Mouse (Mus musculus): ENCODE measurements around the gene Rnf141. TPM values are rescaled to one million over a fixed set of nuclear protein-coding genes. Genes with fewer than 3 reads are reported as not detected.

The Rnf141 gene
- polyA plus RNA-seq, 1 experiment from 2014 or later = 31.3 TPM

GRCm38 (mm10) chr7:110848371-110848770, 4.1 kb upstream of the Rnf141 start:
- Histone ChIP-seq H3K4me2 (ENCODE audit: low read depth) (no peak overlapping the region), H3K27me3 (ENCODE audit: control insufficient read depth, insufficient read depth, low read length) (no peaks in the 10 kb centered on the region), H3K27ac (ENCODE audit: low read depth, low read length) (no peak overlapping the region), H3K4me1 (ENCODE audit: control insufficient read depth, insufficient read depth, low read length) (peaks cover 1% of the 10 kb centered on the region; the same call in 1 of the 2 replicates), H3K9ac (ENCODE audit: low read length) (no peak overlapping the region), H3K36me3 (ENCODE audit: control insufficient read depth, insufficient read depth, low read length) (no peaks in the 10 kb centered on the region), H3K9me3 (ENCODE audit: control insufficient read depth, low read length) (no peaks in the 10 kb centered on the region), H3K4me3 (ENCODE audit: low read depth, low read length) (no peak overlapping the region)
- ATAC-seq (ENCODE audit: insufficient read depth, low FRiP score, low TSS enrichment) = no peak
- no peak for DNase-seq (ENCODE audit: low spot score)
- 100% methylated on average over 1 of the region's 1 CpGs for WGBS

- no peaks in the 10 kb centered on the region for H3K9me3 ChIP-seq (ENCODE audit: control insufficient read depth, low read length)
- no peak overlapping the region for H3K9ac ChIP-seq (ENCODE audit: low read length)
- peaks cover 3% of the 10 kb centered on the region; the same call in 1 of the 2 replicates for H3K4me1 ChIP-seq (ENCODE audit: control insufficient read depth, insufficient read depth, low read length)
- no peak overlapping the region for H3K4me3 ChIP-seq (ENCODE audit: low read depth, low read length)
- H3K27me3 ChIP-seq (ENCODE audit: control insufficient read depth, insufficient read depth, low read length) = no peaks in the 10 kb centered on the region
- no peak overlapping the region for H3K4me2 ChIP-seq (ENCODE audit: low read depth)
- WGBS = 84% methylated on average over 2 of the region's 2 CpGs
- no peaks in the 10 kb centered on the region for H3K36me3 ChIP-seq (ENCODE audit: control insufficient read depth, insufficient read depth, low read length)
- no peak overlapping the region for H3K27ac ChIP-seq (ENCODE audit: low read depth, low read length)
- no peak for ATAC-seq (ENCODE audit: insufficient read depth, low FRiP score, low TSS enrichment)
- DNase-seq (ENCODE audit: low spot score) = no peak
Observed at GRCm38 (mm10) chr7:110847321-110847720, 3.1 kb upstream of the Rnf141 start.

GRCm38 (mm10) chr7:110840332-110840731, 3.9 kb downstream of the Rnf141 start:
- DNase-seq (ENCODE audit: low spot score) = no peak
- H3K27me3 ChIP-seq (ENCODE audit: control insufficient read depth, insufficient read depth, low read length) = no peaks in the 10 kb centered on the region
- H3K9ac ChIP-seq (ENCODE audit: low read length) = no peak overlapping the region
- H3K9me3 ChIP-seq (ENCODE audit: control insufficient read depth, low read length) = no peaks in the 10 kb centered on the region
- peaks cover 3% of the 10 kb centered on the region; the same call in 1 of the 2 replicates for H3K4me1 ChIP-seq (ENCODE audit: control insufficient read depth, insufficient read depth, low read length)
- ATAC-seq (ENCODE audit: insufficient read depth, low FRiP score, low TSS enrichment) = no peak
- no peak overlapping the region for H3K27ac ChIP-seq (ENCODE audit: low read depth, low read length)
- no peak overlapping the region for H3K4me3 ChIP-seq (ENCODE audit: low read depth, low read length)
- no peak overlapping the region for H3K4me2 ChIP-seq (ENCODE audit: low read depth)
- no peaks in the 10 kb centered on the region for H3K36me3 ChIP-seq (ENCODE audit: control insufficient read depth, insufficient read depth, low read length)
- 81% methylated on average over 4 of the region's 4 CpGs for WGBS

GRCm38 (mm10) chr7:110834522-110834921, 9.7 kb downstream of the Rnf141 start:
- ATAC-seq (ENCODE audit: insufficient read depth, low FRiP score, low TSS enrichment) (no peak), DNase-seq (ENCODE audit: low spot score) (no peak)
- H3K4me1 ChIP-seq (ENCODE audit: control insufficient read depth, insufficient read depth, low read length) = no peaks in the 10 kb centered on the region
- peaks cover 3% of the 10 kb centered on the region; the same call in 1 of the 2 replicates for H3K36me3 ChIP-seq (ENCODE audit: control insufficient read depth, insufficient read depth, low read length)
- H3K27me3 ChIP-seq (ENCODE audit: control insufficient read depth, insufficient read depth, low read length) = no peaks in the 10 kb centered on the region
- H3K9ac ChIP-seq (ENCODE audit: low read length) = no peak overlapping the region
- no peak overlapping the region for H3K27ac ChIP-seq (ENCODE audit: low read depth, low read length)
- WGBS = 61% methylated on average over 3 of the region's 3 CpGs
- no peak overlapping the region for H3K4me2 ChIP-seq (ENCODE audit: low read depth)
- H3K4me3 ChIP-seq (ENCODE audit: low read depth, low read length) = no peak overlapping the region
- H3K9me3 ChIP-seq (ENCODE audit: control insufficient read depth, low read length) = no peaks in the 10 kb centered on the region

DNA sequence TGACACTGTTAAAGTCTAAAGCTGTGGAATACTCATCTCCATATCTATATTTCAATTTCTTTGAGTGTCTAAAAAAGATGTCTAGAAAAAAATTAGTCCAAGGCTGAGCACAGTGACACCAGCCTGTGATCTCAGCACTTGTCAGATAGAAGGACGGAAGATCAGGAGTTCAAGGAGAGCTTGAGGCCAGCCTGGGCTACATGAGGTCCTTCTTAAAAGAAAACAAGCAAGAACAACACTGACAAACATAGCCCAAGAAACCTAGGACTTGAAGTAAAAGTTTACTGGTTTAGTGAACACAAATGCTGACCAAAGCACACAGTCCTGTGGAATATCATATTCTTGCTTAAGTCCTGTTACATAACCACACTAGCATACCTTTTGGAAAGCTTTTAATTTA, 10.2 kb downstream of the Rnf141 start:
- Histone ChIP-seq H3K4me3 (ENCODE audit: low read depth, low read length) (no peak overlapping the region), H3K4me1 (ENCODE audit: control insufficient read depth, insufficient read depth, low read length) (no peaks in the 10 kb centered on the region), H3K9ac (ENCODE audit: low read length) (no peak overlapping the region), H3K27ac (ENCODE audit: low read depth, low read length) (no peak overlapping the region), H3K36me3 (ENCODE audit: control insufficient read depth, insufficient read depth, low read length) (peaks cover 3% of the 10 kb centered on the region; the same call in 1 of the 2 replicates), H3K27me3 (ENCODE audit: control insufficient read depth, insufficient read depth, low read length) (no peaks in the 10 kb centered on the region), H3K9me3 (ENCODE audit: control insufficient read depth, low read length) (no peaks in the 10 kb centered on the region), H3K4me2 (ENCODE audit: low read depth) (no peak overlapping the region)
- DNase-seq (ENCODE audit: low spot score) (no peak), ATAC-seq (ENCODE audit: insufficient read depth, low FRiP score, low TSS enrichment) (no peak)
- 92% methylated on average over 1 of the region's 1 CpGs for WGBS

GRCm38 (mm10) chr7:110833024-110833423, 11.2 kb downstream of the Rnf141 start:
- Histone ChIP-seq H3K36me3 (ENCODE audit: control insufficient read depth, insufficient read depth, low read length) (peaks cover 5% of the 10 kb centered on the region; the same call in 1 of the 2 replicates), H3K4me3 (ENCODE audit: low read depth, low read length) (no peak overlapping the region), H3K4me1 (ENCODE audit: control insufficient read depth, insufficient read depth, low read length) (no peaks in the 10 kb centered on the region), H3K27me3 (ENCODE audit: control insufficient read depth, insufficient read depth, low read length) (no peaks in the 10 kb centered on the region), H3K9ac (ENCODE audit: low read length) (no peak overlapping the region), H3K9me3 (ENCODE audit: control insufficient read depth, low read length) (no peaks in the 10 kb centered on the region), H3K4me2 (ENCODE audit: low read depth) (no peak overlapping the region), H3K27ac (ENCODE audit: low read depth, low read length) (no peak overlapping the region)
- ATAC-seq (ENCODE audit: insufficient read depth, low FRiP score, low TSS enrichment) (no peak), DNase-seq (ENCODE audit: low spot score) (no peak)
- 94% methylated on average over 1 of the region's 1 CpGs for WGBS

DNA sequence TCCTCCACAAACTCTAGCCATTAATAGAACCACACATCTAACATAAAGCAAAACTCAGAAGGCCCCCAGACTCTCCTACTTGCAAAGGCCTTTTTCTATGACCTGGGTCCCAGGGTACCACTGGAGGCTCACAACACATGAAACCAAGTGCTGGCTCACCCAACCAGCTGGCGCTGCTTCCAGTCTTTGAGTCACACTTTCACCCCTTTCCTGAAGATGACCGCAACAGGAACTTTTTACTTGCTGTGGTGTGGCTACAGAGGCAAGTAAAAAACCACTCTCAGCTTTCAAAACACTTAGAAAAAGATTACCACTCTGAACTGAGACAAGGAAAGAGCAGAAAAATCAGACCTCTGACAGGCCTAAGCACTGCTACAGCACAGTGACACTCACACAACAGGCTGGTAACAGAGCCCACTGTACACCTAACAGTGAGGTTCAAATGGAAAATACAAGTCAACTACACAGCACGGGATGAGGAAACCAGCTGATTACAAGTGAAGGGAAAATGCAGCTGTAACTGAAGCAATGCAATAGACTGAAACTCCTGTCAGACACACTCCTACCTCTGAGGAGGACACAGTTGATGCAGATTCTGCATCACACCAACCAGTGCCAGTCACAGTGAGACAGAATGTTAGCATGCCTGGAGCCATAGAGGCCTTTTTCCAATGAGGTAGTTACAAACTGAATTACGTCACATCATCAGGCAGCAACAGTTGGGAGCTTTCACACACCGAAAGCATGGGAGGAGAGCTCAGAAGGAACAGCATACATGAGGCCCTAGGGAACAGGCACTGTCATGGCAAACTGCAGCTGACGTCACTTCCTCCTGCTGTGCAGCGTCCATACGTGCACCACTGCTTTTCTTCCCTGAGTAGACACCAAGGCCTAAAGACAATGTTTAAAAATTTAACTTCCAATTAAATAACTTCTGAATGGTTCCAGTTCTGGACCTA, 20.0 kb downstream of the Rnf141 start:
- no peak overlapping the region for H3K4me2 ChIP-seq (ENCODE audit: low read depth)
- ATAC-seq (ENCODE audit: insufficient read depth, low FRiP score, low TSS enrichment) (no peak), DNase-seq (ENCODE audit: low spot score) (no peak)
- no peak overlapping the region for H3K4me3 ChIP-seq (ENCODE audit: low read depth, low read length)
- H3K4me1 ChIP-seq (ENCODE audit: control insufficient read depth, insufficient read depth, low read length) = no peaks in the 10 kb centered on the region
- H3K9ac ChIP-seq (ENCODE audit: low read length) = no peak overlapping the region
- 89% methylated on average over 8 of the region's 8 CpGs for WGBS
- H3K27me3 ChIP-seq (ENCODE audit: control insufficient read depth, insufficient read depth, low read length) = no peaks in the 10 kb centered on the region
- H3K27ac ChIP-seq (ENCODE audit: low read depth, low read length) = no peak overlapping the region
- H3K36me3 ChIP-seq (ENCODE audit: control insufficient read depth, insufficient read depth, low read length) = peaks cover 5% of the 10 kb centered on the region; the same call in 1 of the 2 replicates
- no peaks in the 10 kb centered on the region for H3K9me3 ChIP-seq (ENCODE audit: control insufficient read depth, low read length)

- DNase-seq (ENCODE audit: low spot score) = no peak
- Histone ChIP-seq H3K36me3 (ENCODE audit: control insufficient read depth, insufficient read depth, low read length) (0 out of 2 replicates have a peak, but pooled peaks cover 3% of the 10 kb centered on the region), H3K4me1 (ENCODE audit: control insufficient read depth, insufficient read depth, low read length) (no peaks in the 10 kb centered on the region), H3K4me3 (ENCODE audit: low read depth, low read length) (no peak overlapping the region), H3K9ac (ENCODE audit: low read length) (no peak overlapping the region), H3K27me3 (ENCODE audit: control insufficient read depth, insufficient read depth, low read length) (no peaks in the 10 kb centered on the region), H3K4me2 (ENCODE audit: low read depth) (no peak overlapping the region), H3K27ac (ENCODE audit: low read depth, low read length) (no peak overlapping the region), H3K9me3 (ENCODE audit: control insufficient read depth, low read length) (no peaks in the 10 kb centered on the region)
- WGBS = 89% methylated on average over 4 of the region's 4 CpGs
- no peak for ATAC-seq (ENCODE audit: insufficient read depth, low FRiP score, low TSS enrichment)
Observed at GRCm38 (mm10) chr7:110823593-110823992, 20.7 kb downstream of the Rnf141 start.

DNA sequence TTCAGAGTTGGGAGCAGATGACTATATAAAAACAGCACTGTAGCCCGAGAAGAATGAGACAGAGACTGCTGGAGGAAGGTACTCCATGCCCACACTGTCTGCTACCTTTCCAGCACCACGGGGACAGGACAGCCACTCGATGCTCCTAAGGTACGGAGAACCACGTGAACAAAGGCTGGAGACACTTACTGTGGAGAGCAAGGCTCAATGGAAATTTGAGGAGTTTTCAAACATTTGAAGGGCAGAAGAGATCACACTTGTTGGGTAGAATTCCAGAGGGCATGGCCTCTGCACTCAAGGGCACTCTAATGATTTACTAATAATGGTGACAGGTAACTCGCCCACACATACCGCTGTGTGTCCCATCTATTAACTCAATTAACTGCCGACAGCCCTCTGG, 21.2 kb downstream of the Rnf141 start:
- 84% methylated on average over 8 of the region's 8 CpGs for WGBS
- Histone ChIP-seq H3K27me3 (ENCODE audit: control insufficient read depth, insufficient read depth, low read length) (no peaks in the 10 kb centered on the region), H3K4me2 (ENCODE audit: low read depth) (no peak overlapping the region), H3K9ac (ENCODE audit: low read length) (no peak overlapping the region), H3K4me3 (ENCODE audit: low read depth, low read length) (no peak overlapping the region), H3K36me3 (ENCODE audit: control insufficient read depth, insufficient read depth, low read length) (0 out of 2 replicates have a peak, but pooled peaks cover 3% of the 10 kb centered on the region), H3K27ac (ENCODE audit: low read depth, low read length) (no peak overlapping the region), H3K9me3 (ENCODE audit: control insufficient read depth, low read length) (no peaks in the 10 kb centered on the region), H3K4me1 (ENCODE audit: control insufficient read depth, insufficient read depth, low read length) (no peaks in the 10 kb centered on the region)
- ATAC-seq (ENCODE audit: insufficient read depth, low FRiP score, low TSS enrichment) (no peak), DNase-seq (ENCODE audit: low spot score) (no peak)
